Mouse (Mus musculus) liver, embryonic 15.5 days (tissue): Measurements from ENCODE around the gene Olfr1251. TPM values are rescaled to one million over a fixed set of nuclear protein-coding genes. Genes with fewer than 3 reads are reported as not detected.
"Not testable (repeated sequence)": the region's sequence is repeated elsewhere in the genome, so short reads cannot be mapped to it uniquely, and the experiment has no call there.

ENCODE experiments used
- ATAC-seq: fragments of 200-750 bp; cut with Nextera tagmentation; 2 replicates; pipeline ENCODE4 v1.8.0; 2017; ENCODE audit warnings: moderate number of reproducible peaks, mild to moderate bottlenecking, moderate library complexity; ENCODE audit not compliant: insufficient read depth
- H3K27ac ChIP-seq: fragments of 300-500 bp; sonication (generic); replicated peaks from 2 replicates; pipeline ENCODE4 v1.5.1; 2015; ENCODE audit warnings: mild to moderate bottlenecking, inconsistent platforms
- H3K27me3 ChIP-seq: fragments of 300-500 bp; sonication (generic); 2 replicates; pipeline ENCODE4 v1.6.1; 2015; ENCODE audit warnings: mild to moderate bottlenecking, inconsistent platforms
- H3K36me3 ChIP-seq: fragments of 300-500 bp; sonication (generic); replicated peaks from 2 replicates; pipeline ENCODE4 v1.6.1; 2015; ENCODE audit warnings: moderate library complexity, mild to moderate bottlenecking, inconsistent platforms
- H3K4me1 ChIP-seq: fragments of 300-500 bp; sonication (generic); replicated peaks from 2 replicates; pipeline ENCODE4 v1.6.1; 2015; ENCODE audit warnings: inconsistent platforms
- H3K4me2 ChIP-seq: fragments of 300-500 bp; sonication (generic); 2 replicates; pipeline ENCODE4 v1.6.1; 2015; ENCODE audit warnings: moderate library complexity, mild to moderate bottlenecking, inconsistent platforms
- H3K4me3 ChIP-seq: fragments of 300-500 bp; sonication (generic); replicated peaks from 2 replicates; pipeline ENCODE4 v1.5.1; 2015; ENCODE audit warnings: mild to moderate bottlenecking, inconsistent platforms
- H3K9ac ChIP-seq: fragments of 300-500 bp; sonication (generic); 2 replicates; pipeline ENCODE4 v1.6.1; 2015; ENCODE audit warnings: moderate library complexity, mild to moderate bottlenecking, inconsistent platforms
- H3K9me3 ChIP-seq: fragments of 300-500 bp; sonication (generic); replicated peaks from 2 replicates; pipeline ENCODE4 v1.6.1; 2016; ENCODE audit warnings: inconsistent platforms
- WGBS: fragments of 180-500 bp; shearing (Covaris S2); methylation state at CpG from one replicate; pipeline ENCODE4 v1.1.7; 2015; ENCODE audit warnings: mixed read lengths; ENCODE audit not compliant: insufficient replicate concordance; 5-methylcytosine and 5-hydroxymethylcytosine counted together
- polyA plus RNA-seq: library from polyadenylated mRNA; unstranded; fragments of >200 nt; fragmentation: Nextera tagmentation; extraction: Ambion mirVana; gene quantifications from 2 replicates; pipeline ENCODE4 v1.2.1, GENCODE M21; 2015

Olfr1251 gene
- not detected in 2 replicates for polyA plus RNA-seq

DNA sequence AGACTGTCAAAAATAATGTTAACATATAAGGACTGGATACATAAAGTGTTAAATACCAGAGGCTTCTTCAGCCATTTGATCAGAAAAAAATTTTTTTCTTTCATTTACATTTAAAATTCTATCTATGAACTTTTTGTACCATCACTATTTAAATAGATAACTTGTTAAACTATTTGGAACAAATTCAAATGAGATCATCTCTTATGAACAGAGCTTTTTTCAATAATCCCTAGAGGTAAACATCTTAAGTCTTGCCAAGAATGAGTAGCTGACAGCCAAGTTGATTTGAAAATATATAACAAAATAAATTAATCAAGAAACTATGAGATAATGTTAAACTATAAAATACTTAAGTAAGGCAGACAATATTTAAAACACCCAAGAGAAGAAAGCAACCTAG lies at the start of gene Olfr1251:
Gene Olfr1251, minus strand, starts transcription at position 101 of the 400 bp plus-strand sequence.
- no peak within 1 kb of the TSS for H3K27ac ChIP-seq
- no peak for ATAC-seq

DNA sequence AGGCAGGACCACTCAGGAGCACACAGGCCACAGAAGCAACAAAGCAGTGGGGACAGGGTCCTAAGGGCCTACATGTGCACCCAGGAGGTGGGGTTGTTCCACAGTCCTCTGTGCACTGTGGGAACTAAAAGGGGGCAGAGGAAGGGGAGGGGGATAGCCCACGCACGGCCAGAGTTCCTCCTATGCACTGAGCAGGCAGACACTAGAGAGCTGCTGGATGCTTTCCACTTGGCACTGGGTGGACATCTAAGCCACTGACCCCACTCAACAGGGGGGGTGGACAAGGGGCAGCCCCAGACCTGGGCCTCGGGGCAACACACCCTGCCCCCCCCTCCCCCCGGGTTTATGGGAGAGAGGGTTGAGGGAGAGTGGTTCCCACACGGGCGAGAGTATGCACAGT lies 20.2 kb upstream of the Olfr1251 start:
- no peak overlapping the region for H3K4me3 ChIP-seq
- no peak for ATAC-seq
- no peaks in the 10 kb centered on the region for H3K4me1 ChIP-seq
- no peak overlapping the region for H3K27ac ChIP-seq
- H3K9ac ChIP-seq, result no peak overlapping the region
- no peaks in the 10 kb centered on the region for H3K27me3 ChIP-seq
- H3K9me3 ChIP-seq, result no peaks in the 10 kb centered on the region
- H3K4me2 ChIP-seq, result no peak overlapping the region
- WGBS, result 60% methylated on average over 6 of the region's 6 CpGs
- no peaks in the 10 kb centered on the region for H3K36me3 ChIP-seq

More for the DNA sequence above, at the start of gene Olfr1251:
- Histone ChIP-seq H3K4me3 (no peak within 1 kb of the TSS), H3K9me3 (no peaks in the 10 kb centered on the region), H3K9ac (no peak within 1 kb of the TSS), H3K4me2 (no peak within 1 kb of the TSS), H3K4me1 (no peaks in the 10 kb centered on the region), H3K27me3 (no peaks in the 10 kb centered on the region), H3K36me3 (no peaks in the 10 kb centered on the region)

DNA sequence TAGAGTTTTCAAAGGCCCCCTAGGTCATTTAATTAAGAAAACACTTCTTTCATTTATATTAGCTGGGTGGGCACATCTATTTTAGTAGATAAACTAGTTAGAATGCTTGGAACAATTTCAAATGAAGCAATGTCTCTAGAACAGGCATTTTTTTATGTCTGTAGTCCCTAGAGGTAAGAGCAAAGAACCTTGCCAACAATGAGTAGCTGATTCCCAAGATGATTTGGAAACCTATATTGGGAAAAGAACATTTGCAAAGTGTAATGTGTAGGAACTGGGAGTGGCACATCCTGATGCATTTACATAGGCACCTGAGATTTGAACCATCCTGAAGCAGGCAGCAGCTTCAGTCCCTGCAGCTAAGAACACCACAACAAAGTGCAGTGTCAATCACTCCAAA lies 10.4 kb downstream of the Olfr1251 start, which contains the start of gene Olfr1250:
Gene Olfr1250, minus strand, starts transcription at position 101 of the 400 bp plus-strand sequence.
- Histone ChIP-seq H3K4me3 (no peak within 1 kb of the TSS), H3K9ac (no peak within 1 kb of the TSS), H3K27me3 (no peaks in the 10 kb centered on the region), H3K36me3 (no peaks in the 10 kb centered on the region), H3K4me2 (no peak within 1 kb of the TSS), H3K9me3 (no peaks in the 10 kb centered on the region), H3K27ac (no peak within 1 kb of the TSS), H3K4me1 (no peaks in the 10 kb centered on the region)
- no peak for ATAC-seq

DNA sequence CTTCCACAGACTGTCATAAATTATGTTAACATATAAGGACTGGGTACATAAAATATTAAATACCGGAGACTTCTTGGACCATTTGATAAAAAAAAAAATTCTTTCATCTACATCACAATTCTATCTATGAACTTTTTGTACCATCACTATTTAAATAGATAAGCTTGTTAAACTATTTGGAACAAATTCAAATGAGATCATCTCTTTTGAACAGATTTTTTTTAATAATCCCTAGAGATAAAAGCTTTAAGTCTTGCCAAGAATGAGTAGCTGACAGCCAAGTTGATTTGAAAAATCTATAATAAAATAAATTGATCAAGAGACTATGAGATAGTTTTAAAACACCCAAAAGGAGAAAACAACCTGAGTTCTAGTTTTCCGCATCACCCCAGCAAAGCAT lies 36.9 kb downstream of the Olfr1251 start, which contains the start of gene Olfr1249:
Gene Olfr1249, minus strand, starts transcription at position 101 of the 400 bp plus-strand sequence.
- ATAC-seq, result no peak

DNA sequence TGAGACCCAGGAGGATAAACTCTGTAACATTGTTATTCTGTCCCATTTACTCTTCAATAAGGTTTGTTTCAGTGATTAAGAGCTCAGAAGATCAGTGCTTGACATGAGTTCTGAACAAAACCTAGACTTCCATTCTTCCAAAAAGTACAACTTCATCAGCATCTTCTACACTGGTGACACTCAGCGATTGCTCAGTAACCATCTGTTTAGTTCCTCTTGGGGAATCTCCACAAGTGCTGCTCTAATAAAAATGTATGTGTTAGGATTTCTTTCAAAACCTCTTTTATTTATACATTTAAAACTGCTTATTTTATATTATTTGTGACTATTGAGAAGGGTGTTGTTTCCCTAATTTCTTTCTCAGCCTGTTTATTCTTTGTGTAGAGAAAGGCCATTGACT lies 53.6 kb downstream of the Olfr1251 start, which contains the start of gene Olfr1248:
Gene Olfr1248, minus strand, starts transcription at position 101 of the 400 bp plus-strand sequence.
- H3K9me3 ChIP-seq, H3K36me3 ChIP-seq, H3K4me2 ChIP-seq, H3K27ac ChIP-seq, H3K4me3 ChIP-seq, H3K4me1 ChIP-seq, ATAC-seq, H3K27me3 ChIP-seq, H3K9ac ChIP-seq: not testable (repeated sequence)
- WGBS, result 55% methylated on average over 1 of the region's 1 CpGs

More for the DNA sequence above, 36.9 kb downstream of the Olfr1251 start, which contains the start of gene Olfr1249:
- H3K4me2 ChIP-seq, result no peak within 1 kb of the TSS
- H3K4me1 ChIP-seq, result no peaks in the 10 kb centered on the region
- no peak within 1 kb of the TSS for H3K4me3 ChIP-seq
- H3K9me3 ChIP-seq, result no peaks in the 10 kb centered on the region
- H3K27me3 ChIP-seq, result no peaks in the 10 kb centered on the region
- no peak within 1 kb of the TSS for H3K27ac ChIP-seq
- no peak within 1 kb of the TSS for H3K9ac ChIP-seq
- WGBS, result 68% methylated on average over 2 of the region's 2 CpGs
- H3K36me3 ChIP-seq, result no peaks in the 10 kb centered on the region

Other genes with a start within 250 kb of the Olfr1251 start
- not detected in 2 replicates for gene Olfr1240, start 228.9 kb downstream of the Olfr1251 start, polyA plus RNA-seq
- gene Olfr1241, start 184.8 kb downstream of the Olfr1251 start, polyA plus RNA-seq, result not detected in 2 replicates
- gene Olfr1242, start 173.6 kb downstream of the Olfr1251 start, polyA plus RNA-seq, result not detected in 2 replicates
- not detected in 2 replicates for gene Olfr1243, start 140.4 kb downstream of the Olfr1251 start, polyA plus RNA-seq
- gene Olfr1245, start 93.5 kb downstream of the Olfr1251 start, polyA plus RNA-seq, result not detected in 2 replicates
- not detected in 2 replicates for gene Olfr1246, start 78.8 kb downstream of the Olfr1251 start, polyA plus RNA-seq
- not detected in 2 replicates for gene Olfr1247, start 57.8 kb downstream of the Olfr1251 start, polyA plus RNA-seq
- gene Olfr1248, start 53.7 kb downstream of the Olfr1251 start, polyA plus RNA-seq, result not detected in 2 replicates
- not detected in 2 replicates for gene Olfr1249, start 37.0 kb downstream of the Olfr1251 start, polyA plus RNA-seq
- gene Olfr1250, start 10.5 kb downstream of the Olfr1251 start, polyA plus RNA-seq, result not detected in 2 replicates
- not detected in 2 replicates for gene Olfr1252, start 53.1 kb upstream of the Olfr1251 start, polyA plus RNA-seq
- not detected in 2 replicates for gene Olfr1253, start 85.2 kb upstream of the Olfr1251 start, polyA plus RNA-seq
- gene Olfr1254, start 121.7 kb upstream of the Olfr1251 start, polyA plus RNA-seq, result not detected in 2 replicates
- gene Olfr1255, start 140.1 kb upstream of the Olfr1251 start, polyA plus RNA-seq, result not detected in 2 replicates
- not detected in 2 replicates for gene Olfr1256, start 169.6 kb upstream of the Olfr1251 start, polyA plus RNA-seq
- not detected in 2 replicates for gene Olfr48, start 176.3 kb upstream of the Olfr1251 start, polyA plus RNA-seq
- gene Olfr1257, start 206.5 kb upstream of the Olfr1251 start, polyA plus RNA-seq, result not detected in 2 replicates